Mouse (Mus musculus) erythroid progenitor cell, adult 5-6 weeks (primary cell): ENCODE results near the gene Bcl2. TPM values are rescaled to one million over a fixed set of nuclear protein-coding genes. Genes with fewer than 3 reads are reported as not detected.

ENCODE experiments used
- ATAC-seq: replicated peaks from 2 replicates; pipeline ENCODE4 v1.8.0; 2016; ENCODE audit warnings: moderate number of reproducible peaks, mild to moderate bottlenecking, moderate TSS enrichment, inconsistent platforms; ENCODE audit not compliant: poor library complexity, low FRiP score, severe bottlenecking
- total RNA-seq, 2 experiments: library from RNA; stranded (forward) in 1 of 2; stranded (reverse) in 1 of 2; fragments of 150-400 nt in 1 of 2; fragments of 186-747, 209-891 nt in 1 of 2; gene quantifications; 2 replicates each; pipeline versions ENCODE4 v1.2.3 to v1.2.4; 2015 to 2017; ENCODE audit warnings: low replicate concordance in 2 of 2

The Bcl2 gene
- total RNA-seq, 2 experiments from 2014 or later: 1.1 to 6.7 TPM

GRCm38 (mm10) chr1:106630973-106631372, 83.1 kb downstream of the Bcl2 start:
- ATAC-seq: no peak

- ATAC-seq: no peak
These were observed 84.0 kb downstream of the Bcl2 start for GRCm38 (mm10) chr1:106629931-106630682.

- ATAC-seq: no peak
These were observed 84.6 kb downstream of the Bcl2 start for GRCm38 (mm10) chr1:106629470-106629830.

- no peak for ATAC-seq
These were observed 85.2 kb downstream of the Bcl2 start for GRCm38 (mm10) chr1:106628718-106629469.

GRCm38 (mm10) chr1:106628279-106628678, 85.8 kb downstream of the Bcl2 start:
- no peak for ATAC-seq

GRCm38 (mm10) chr1:106627241-106627640, 86.8 kb downstream of the Bcl2 start:
- no peak for ATAC-seq

GRCm38 (mm10) chr1:106620174-106620931, 93.7 kb downstream of the Bcl2 start:
- ATAC-seq: no peak

GRCm38 (mm10) chr1:106618814-106619213, 95.3 kb downstream of the Bcl2 start:
- no peak for ATAC-seq

- ATAC-seq: no peak
These were observed 97.1 kb downstream of the Bcl2 start for GRCm38 (mm10) chr1:106616955-106617354.

- ATAC-seq: no peak
These were observed 100.7 kb downstream of the Bcl2 start for GRCm38 (mm10) chr1:106613371-106613770.

GRCm38 (mm10) chr1:106612166-106613031, 101.7 kb downstream of the Bcl2 start:
- ATAC-seq: no peak

- ATAC-seq: no peak
These were observed 102.8 kb downstream of the Bcl2 start for GRCm38 (mm10) chr1:106611246-106611645.

GRCm38 (mm10) chr1:106608098-106608778, 105.8 kb downstream of the Bcl2 start:
- no peak for ATAC-seq

- ATAC-seq: no peak
These were observed 107.1 kb downstream of the Bcl2 start for GRCm38 (mm10) chr1:106606951-106607350.

GRCm38 (mm10) chr1:106603406-106603805, 110.7 kb downstream of the Bcl2 start:
- no peak for ATAC-seq

- no peak for ATAC-seq
These were observed 111.1 kb downstream of the Bcl2 start for GRCm38 (mm10) chr1:106602941-106603340.

GRCm38 (mm10) chr1:106602536-106602935, 111.5 kb downstream of the Bcl2 start:
- ATAC-seq: no peak

- no peak for ATAC-seq
These were observed 112.8 kb downstream of the Bcl2 start for GRCm38 (mm10) chr1:106601247-106601646.

GRCm38 (mm10) chr1:106600841-106601240, 113.2 kb downstream of the Bcl2 start:
- ATAC-seq: no peak
